Mouse (Mus musculus): ENCODE results near the gene Gm28048.

The Gm28048 gene

DNA sequence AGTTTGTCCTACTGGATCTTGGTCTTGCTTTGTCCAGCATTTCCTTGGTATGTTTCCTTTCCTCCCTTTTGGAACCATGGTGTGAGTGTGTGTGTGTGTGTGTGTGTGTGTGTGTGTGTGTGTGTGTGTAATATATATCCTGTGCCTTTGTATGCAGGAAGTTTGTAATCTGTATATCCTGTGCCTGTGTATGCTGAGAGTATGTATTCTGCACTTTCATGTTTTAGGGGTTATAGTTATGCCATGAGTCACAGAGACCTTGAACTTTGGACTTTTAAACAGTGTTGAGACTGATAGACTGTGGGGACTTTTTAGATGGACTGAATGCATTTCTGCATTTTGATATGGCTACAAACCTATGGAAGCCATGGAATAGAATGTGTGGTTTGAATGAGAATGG is 99.0 kb downstream of the Gm28048 start:
- DNase-seq = no peak

DNA sequence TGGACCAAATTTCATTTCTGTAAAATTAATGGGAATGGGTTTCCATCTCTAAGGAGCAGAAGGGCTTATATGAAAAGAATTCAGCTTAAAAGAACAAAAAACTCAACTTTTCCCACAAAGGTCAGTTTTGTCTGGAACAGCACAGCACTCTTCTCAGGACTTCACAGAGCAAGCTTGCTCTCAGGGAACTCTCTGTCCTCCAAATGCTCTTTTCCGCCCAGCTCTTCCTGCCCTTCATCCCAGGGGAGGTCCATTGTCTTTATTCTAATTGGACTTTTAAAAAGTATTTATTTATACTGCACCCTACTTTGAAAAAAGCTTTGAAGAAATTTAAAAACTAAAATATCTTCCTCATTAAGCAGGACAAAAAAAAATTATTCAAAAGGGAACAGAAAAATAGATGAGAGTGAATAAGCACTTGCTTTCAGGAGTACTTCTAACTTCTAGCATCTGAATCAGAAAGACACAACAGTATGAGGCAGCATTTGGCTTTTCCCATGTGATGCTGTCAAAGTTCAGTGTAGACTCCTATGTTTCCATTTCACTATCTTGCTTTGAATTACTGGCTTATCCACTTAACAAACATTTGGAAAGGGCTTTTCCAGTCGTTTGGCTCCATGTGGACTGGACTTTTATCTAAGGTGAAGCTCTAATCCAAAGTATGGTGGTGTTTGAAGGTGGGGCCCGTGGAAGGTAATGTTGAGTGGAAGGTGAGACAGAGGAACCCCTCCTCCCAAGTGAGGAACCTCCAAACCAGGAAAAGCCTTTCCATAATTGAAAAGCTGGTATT is 101.3 kb downstream of the Gm28048 start:
- DNase-seq = no peak

DNA sequence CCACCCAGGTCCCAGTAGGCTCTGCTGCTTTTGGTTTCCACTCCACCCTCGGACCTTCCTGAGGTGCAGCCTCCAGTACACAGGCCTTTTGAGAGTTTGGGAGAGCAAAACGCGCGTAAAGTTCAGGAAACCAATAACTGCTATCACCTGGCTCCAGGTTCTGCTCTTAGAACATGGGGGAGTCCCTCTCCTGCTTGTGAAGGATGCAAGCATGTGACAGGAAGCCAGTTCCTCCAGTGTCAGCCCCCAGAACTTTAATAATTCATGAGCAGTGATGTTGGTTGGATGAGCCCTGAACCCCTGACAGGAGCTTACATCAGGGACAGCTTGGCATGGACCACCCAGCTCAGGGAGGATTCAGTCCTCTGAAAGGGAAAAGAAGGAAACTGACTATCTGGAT is 102.2 kb downstream of the Gm28048 start:
- no peak for DNase-seq

DNA sequence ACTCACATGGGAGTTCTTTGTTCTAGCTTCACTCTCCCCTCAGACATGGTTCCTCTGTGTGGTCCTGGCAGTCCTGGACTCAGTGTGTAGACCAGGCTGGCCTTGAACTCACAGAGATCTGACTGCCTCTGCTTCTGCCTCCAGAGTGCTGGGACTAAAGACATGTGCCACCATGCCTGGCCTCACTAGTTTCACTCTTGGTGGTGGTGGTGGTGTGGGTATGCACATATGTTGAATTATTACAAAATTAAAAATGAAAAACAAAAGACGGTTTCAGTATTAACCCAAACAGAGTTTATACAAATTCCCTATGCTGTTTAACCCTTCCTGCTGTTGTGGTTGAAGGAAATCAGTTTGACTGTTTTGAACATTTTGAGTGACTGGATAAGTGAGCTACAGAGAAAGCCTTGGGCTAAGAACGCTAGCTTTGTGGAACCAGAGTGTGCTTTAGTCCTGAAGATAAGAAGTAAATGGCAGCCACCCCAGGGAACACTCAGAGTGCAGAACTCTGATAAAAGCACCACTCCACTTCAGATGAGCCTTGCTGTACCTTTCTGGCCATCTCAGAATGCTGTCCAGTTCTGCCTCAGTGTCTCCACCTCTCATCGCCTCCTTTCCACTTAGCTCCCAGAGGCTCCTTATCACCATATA is 105.1 kb downstream of the Gm28048 start:
- DNase-seq = no peak

DNA sequence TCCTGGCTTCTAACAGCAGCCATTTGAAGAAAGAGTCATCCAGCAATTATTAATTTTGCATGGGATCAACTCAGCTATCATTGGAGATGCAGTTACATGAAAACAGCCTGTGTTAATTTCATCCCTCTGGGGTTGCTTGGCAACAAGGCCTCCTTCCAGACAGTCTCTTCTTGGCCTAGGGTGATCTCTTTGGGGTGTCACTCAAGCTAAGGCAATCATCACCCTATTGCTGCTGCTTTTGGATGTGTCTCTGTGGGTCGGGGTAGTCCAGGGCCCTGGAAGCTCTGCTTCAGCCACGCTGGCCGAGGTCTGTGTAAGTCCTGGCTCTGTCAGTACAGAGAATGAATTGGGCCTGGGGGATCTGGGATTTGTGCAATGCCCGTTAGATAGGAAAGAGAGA is 106.6 kb downstream of the Gm28048 start:
- DNase-seq = no peak

DNA sequence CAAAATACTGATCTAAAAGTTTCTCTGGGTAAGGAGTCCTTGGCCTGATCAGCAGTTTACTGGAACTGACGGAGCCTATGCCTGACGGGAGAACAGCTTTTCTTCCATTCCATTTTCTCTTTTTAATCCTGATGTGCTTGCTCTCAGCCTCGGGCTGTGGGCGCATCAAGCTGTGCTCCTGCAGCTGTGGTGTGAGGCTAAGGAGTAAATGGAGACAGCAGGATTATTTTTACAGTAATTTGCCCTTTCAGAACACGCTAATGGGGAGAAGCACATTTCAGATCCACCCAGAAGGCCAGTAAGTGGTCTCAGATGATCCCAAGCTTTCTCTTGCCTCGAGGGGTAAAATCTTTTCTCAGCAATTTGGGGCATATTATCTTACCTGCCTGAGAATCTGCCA is 107.1 kb downstream of the Gm28048 start:
- no peak for DNase-seq

DNA sequence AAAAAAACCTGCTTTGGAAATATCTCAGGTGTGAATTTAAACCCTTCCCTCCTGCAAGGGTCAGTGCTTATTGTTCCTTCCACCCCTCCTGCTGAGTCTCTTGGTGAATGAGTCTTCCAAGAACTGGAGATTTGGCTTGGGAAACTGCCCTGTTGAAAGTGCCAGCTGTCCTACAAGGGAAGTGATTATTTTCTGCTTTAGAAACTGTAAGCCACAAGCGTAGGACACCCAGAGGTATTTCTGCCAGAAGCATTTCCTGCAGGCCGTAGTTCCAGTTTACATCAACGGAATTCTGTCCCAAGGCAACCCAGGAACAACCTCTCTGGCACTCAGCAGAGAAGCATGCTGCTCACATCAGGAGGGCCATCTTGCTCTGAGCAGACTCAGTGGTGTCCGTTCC is 108.5 kb downstream of the Gm28048 start:
- no peak for DNase-seq

DNA sequence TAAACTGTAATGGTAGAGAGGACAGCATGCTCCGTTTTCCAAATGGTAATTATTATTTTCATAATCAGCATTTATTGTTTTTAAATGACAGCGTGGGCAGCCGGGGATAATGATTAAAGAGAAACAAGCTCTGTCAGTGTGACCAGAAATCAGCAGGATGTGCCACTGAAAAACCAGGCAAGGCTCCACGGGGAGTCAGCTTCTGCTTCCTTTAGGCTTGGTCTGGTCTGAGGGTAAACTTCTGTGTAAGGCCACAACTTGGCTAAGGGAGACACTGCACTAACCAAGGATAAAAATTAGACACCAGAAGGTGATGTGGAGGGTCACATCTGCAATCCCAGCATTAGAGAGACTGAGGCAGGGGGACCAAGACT is 109.6 kb downstream of the Gm28048 start:
- no peak for DNase-seq

DNA sequence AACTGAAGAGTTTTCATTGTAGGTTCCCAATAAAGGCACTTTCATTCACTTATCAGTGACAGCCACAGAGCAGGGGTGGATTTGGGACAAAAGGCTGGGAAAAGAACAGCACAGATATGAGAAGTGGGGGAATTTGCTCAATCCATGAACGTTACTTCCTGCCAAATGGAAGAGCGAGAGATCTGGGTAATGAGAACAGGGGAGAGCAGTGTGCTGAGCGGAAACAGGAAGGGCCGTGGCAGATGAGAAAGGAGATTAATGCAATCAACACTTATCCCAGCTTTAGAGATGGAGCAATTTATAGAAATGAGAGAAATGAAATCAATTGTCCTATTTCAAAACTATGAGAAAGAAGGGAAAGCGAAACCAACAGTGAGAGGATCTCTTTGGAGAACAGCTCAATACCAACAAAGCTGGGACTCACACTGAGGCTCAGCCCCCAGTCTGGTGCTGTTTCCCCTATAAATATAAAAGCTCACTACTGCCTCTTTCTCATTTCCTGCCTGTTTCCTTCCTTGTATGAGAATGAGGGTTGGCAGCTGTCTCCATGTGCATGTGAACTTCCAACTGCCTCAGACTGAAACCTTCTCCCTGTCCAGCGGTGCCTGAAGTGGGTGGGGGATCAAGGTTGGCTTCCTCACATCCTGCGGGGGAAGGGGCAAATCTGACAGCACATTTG is 110.1 kb downstream of the Gm28048 start:
- peak; percentile 35 for DNase-seq

DNA sequence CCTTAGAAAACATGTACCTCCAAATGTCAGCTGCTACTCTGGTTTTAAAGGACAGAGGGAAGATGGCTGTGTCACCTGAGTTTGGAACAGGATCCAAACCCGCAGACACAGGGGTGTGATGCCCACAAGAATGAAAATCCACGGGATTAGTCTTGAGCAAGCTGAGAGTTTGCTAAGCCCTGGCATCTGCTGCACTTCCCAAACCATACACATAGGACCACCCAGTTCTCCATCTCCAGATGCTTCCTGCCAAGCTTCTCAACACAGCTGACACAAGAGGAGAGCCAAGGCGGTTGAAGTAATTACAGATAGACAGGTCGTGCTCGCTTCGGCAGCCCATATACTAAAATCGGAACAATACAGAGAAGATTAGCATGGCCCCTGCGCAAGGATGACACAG is 113.3 kb downstream of the Gm28048 start:
- no peak for DNase-seq

DNA sequence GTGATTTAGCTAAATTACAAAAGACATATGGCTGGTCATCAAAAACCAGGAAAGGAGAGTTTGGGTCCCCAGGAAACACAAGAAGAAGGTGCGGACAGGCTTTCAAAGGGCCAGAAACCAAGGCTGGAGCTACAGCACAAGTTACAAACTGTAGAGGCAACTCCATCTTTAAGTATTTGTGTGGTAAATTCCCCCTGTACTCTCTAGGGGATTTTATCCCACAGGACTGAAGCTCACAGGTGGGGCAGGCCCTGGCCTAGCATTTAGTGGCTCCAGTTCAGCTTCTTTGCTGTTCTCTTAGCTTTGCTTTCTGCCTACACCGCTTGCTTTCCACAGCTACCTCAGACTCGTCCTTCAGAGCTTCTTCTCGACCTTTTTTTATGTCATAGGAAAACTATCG is 114.2 kb downstream of the Gm28048 start:
- DNase-seq = no peak

DNA sequence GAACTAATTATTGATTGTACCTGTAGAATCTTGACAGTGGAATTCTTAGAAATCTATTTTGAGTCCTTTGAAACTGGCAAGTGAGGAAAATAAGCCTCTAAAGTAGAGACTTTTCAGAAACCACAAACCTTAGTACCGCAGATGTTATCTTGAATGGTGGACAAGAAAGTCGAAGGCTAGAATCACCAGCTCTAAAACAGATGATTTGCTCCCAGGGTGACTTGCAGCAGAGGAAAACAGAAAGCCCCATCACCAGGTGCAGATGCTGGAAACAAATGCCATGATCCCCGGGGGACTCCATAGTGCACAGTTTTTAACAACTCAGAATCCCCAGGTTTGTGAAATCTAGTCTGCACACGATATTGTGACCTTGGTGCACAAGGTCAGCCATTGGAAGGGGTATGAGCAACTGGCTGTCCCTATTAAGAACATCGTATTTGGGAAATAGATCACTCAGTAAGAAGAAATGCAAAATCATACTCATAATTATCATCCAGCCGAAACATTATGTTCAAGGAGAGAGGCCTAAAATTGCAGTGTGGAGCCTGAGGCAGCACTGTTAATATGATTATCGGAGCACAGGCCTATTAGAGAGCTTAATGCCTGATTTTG is 116.1 kb downstream of the Gm28048 start:
- DNase-seq = no peak

DNA sequence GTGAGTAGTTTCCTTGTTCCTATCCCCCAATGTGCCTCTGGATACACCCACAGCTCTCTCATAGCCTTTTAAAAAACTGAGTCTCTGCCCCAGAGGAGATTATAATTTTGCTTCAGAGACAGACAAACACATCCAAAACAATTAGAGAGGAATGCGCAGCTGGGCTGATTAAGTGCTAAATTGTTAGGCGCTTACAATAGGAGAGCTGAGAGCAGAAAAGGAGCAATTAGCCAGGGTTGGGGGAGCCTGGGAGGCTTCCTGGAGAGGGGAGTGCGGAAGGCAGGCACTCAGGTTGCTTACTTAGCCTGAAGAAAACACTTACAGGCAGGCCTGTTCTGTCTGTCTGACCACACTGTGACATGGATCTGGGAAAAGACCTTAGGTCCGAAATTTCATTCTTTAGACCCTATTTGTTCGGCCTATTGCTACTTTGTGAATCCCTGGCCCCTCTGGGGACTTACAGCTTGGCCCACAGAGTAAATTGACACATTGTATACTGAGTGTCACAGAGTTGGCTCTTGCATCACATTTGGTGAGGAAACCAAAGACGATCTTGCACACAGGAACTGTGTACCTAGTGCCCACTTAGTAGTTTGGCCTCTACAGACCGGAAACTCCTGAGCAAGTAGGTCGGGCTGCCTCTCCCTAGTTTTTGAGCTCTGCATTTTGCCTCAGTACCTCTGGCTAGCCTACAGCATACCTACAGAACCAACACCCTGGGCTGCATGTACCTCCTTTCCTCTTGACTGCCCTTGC is 117.4 kb downstream of the Gm28048 start:
- DNase-seq = peak; percentile 60

DNA sequence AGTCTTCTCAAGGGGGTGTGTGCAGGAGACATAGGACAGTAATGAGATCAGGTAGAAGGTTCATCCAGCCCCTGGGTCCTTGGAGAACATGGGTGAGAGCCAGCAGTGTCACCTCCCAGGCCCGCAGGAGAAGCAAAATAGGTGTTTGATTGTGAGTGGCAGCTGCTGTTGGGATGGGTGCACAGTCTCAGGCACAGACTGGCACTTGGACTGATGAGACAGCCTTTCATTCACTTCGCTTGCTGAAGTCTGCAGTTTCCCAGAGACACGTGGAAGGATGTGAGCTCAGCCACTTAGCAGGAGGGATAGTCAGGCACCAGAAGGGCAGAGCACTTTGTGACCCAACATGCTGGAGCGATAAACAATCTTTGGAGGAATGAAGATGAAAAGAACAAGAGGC is 118.3 kb downstream of the Gm28048 start:
- no peak for DNase-seq

DNA sequence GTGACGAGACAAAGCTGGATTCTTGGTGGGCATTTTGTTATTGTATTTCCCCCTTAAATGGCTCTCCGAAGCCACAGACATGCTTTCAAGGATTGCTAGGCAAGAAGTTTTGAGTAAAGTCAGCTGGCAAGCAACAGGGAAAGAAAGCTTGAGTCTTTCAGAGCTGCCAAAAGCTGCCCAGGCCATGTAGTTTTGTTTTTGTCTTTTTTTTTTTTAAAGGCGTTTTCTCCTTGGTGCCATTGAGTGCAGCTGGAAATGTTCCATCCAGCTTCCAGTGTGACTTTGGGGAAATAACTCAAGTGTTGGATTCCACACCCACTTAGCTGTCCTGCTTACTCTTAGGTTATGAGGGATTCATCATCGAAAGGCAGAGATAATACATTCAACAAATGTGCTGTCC is 120.6 kb downstream of the Gm28048 start:
- no peak for DNase-seq

DNA sequence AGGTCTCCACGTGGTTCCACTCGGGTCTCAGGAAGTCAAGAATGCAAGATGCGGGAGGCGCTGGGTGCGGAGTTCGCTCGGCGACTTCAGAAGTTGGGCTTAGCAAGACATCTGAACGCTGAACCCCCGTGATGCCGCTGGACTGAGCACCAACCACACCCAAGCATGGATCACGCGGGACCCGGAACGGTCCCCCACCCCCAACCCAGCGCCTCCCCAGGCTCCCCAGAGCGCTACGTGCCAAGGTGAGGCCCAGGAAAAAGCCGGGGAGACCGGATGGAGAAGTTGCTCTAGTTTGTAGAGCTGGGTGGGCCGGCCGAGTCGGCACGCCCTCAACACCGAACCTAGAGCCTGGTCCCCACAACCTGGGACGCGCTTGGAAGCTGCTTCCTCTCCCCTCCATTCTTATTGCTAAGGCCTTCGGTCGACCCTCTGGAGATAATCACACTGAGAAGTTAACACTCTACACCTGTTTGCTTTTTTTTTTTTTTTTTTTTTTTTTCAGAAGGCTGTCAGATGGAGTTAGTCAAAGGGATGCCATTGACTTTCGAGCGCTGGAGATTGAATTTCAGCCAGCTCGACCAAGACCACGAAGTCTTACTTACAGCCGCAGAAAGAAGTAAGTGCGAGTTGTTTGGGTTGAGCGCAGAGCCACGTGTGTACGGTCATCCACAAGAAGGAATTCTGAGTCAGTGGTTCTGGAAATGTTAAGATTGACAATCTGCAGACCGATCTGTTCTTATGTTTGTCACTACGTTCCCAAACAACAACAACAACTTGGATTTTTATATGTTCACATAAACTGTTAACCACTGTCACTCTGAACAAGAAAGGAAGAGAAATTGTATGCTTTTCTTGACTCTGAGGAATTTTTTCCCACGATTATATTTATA is 121.3 kb downstream of the Gm28048 start, which contains the start of gene B3gnt2:
TSS of gene B3gnt2 (minus strand) at position 627 of the 893 bp plus-strand sequence.
- DNase-seq = peak; percentile 71

DNA sequence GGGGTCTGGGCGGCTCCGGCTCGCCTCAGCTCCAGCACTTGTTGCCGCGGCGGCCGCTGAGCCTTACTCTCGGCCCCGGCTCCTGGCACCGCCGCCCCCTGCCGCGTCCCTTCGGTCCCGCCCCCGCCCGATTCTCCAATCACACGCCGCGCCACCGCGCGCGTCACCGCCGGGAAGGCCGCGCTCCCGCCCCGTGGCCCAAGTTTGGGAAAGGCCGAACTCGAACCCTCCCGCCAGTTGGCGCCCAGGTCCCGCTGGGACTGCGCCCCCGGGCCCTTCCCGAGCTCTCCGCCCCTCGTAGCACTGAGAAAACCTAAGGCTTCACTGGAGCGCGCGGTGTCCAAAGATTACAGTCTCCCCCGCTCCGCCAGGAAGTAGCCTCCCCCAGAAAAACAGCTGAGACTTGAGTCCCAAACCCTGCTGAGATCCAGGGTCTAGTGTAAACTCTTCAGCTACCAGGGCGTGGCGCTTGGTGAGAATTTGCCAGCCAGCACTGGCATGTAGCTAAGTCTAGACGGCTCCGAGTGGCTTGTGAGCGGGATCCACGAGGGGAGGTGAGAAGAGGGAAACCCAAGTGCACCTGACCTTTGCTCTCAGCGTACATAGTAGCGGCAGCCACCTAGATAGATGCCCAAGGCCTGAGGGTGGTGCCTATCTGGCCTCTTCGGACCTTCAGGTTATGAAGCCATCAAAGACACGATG is 122.1 kb downstream of the Gm28048 start:
- DNase-seq = peak; percentile 92

DNA sequence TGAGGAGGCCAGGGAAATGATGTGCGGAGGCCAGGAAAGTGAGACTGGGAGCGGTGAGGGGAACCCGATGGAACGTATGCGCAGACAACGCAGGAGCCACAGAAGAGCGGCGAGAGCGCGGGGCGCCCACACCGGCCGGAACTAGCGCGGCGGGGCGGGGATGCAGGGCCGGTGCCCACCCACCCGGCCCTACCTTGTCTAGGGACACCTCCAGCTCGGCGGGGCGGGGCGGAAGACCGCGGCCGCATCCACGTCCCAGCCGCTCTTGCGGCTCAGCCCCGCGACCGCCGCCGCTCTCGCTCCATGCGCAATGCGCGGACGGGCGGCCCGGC is 122.6 kb downstream of the Gm28048 start:
- DNase-seq = no peak

DNA sequence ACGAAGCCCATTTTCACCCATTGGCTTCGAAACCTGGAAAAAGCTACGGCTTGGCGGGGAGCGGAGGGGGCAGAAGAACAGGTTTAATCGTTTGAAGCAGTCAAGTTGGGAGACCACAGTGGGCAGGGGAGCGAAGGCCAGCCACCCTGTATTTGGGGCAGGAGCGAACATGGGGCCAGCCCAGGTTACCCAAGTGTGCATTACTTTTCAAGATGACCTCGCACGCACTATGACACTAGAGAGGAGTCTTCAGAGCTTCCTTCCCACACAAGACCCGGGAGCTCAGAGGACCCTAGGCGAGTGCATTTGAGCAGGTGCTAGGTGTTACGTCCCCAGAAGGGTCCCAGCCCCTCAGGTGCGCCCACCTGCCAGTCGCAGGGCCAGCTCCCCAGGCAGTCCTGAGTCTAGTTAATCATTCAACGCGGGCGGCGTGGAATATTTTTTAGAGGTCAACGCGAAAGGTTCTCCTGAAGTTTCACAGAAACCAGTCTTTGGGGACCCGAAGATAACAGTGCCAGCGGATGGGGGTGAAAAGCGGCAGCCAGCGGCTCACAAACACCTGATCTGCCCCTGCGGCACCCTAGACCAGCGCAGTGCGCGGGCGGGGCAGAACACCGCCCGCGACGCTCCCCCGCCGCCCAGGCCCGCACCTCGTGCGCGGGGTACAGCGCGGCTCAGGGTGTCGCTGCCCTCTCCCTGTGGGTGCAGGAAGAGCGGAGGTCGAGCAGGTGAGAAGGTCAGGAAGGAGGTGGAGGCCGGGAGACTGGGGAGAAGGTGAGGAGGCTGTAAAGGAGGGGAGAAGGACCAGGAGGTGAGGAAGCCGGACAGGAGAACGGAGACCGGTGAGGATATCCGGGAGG is 123.2 kb downstream of the Gm28048 start:
- DNase-seq = no peak

Data from lung, postnatal 36 days (tissue).